Mouse (Mus musculus): ENCODE measurements around the gene Angptl2.

DNA sequence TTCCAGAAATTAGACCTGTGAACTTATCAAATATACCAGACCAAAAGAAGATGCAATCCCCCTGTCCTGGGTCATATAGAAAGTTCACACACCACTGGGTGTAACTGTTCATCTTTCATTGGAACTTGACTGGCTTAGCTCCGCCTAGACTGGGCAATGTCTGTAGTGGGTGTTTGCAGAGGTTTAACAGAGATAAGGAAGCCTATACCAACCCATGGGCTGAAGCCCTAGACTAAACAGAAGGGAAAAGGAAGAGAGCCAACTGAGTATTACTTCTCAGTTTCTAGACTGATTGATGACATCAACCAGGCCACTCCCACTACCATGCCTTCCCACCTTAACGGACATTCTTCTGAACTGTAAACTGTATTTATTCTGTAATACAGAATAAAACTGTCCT is 76.2 kb downstream of the Angptl2 start:
- TF ChIP-seq CTCF (IDR thresholded peaks at IDR 0.05; ENCODE audit: low read depth, low read length), result no peak
- no peak for TF ChIP-seq POLR2A (IDR thresholded peaks at IDR 0.05; ENCODE audit: insufficient read depth, low read length)
- no peak for TF ChIP-seq EP300 (IDR thresholded peaks at IDR 0.05; ENCODE audit: insufficient read depth, low read depth, low read length)

Data from ES-Bruce4 (cell line).